Mouse (Mus musculus) cerebellum, adult 11-12 months (tissue): Measurements from ENCODE around the gene Ppp2r5e.
"Not testable (repeated sequence)": the region's sequence is repeated elsewhere in the genome, so short reads cannot be mapped to it uniquely, and the experiment has no call there.

Experiments used
- DNase-seq: peaks from one replicate; pipeline ENCODE4 v3.0.0; 2022

Ppp2r5e gene

DNA sequence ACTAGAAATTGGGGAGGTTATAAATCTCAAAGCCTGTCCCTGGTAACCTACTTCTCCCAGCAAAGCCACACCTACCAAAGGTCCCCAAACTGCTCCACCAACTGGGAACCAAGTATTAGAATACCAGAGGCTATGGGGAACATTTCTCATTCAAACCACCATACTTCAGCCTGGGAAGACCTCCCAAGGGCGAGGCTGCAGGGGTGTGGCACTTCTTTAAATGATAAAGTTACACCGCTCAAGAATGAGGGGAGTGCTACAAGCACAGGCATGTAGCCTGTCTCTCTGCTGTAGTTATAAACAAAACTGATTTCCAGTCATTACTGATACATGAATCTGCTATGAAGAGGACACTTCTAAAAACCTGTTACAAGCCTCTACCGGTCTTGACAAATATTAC lies 113.3 kb downstream of the Ppp2r5e start:
- no peak for DNase-seq

- no peak for DNase-seq
These were observed 114.0 kb downstream of the Ppp2r5e start for GRCm38 (mm10) chr12:75482015-75482414.

- DNase-seq, result no peak
These were observed 116.0 kb downstream of the Ppp2r5e start for GRCm38 (mm10) chr12:75480031-75480430.

DNA sequence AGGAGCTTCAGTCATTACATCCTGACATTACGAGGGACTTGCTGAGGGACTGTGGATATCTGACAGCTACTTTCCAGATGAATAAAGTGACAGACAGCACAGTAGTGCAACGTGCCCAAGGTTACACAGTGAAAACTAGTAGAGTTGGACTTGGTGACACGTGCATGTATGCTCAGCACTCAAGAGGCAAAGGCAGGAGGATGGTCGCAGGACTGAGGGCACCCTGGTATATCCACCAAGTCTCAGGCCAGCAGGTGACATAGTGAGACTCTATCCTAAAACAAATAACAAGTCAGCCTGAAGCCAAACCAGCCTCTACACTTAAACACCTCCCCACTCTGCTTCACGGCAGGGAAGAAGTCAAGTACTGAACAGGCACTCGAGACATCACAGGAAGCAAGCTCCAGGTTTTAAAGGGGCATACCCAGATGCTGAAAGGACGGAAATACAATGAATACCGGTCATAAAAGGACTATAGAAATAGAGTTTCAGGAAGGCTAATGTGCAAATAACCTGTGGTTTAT lies 116.6 kb downstream of the Ppp2r5e start:
- DNase-seq, result no peak

DNA sequence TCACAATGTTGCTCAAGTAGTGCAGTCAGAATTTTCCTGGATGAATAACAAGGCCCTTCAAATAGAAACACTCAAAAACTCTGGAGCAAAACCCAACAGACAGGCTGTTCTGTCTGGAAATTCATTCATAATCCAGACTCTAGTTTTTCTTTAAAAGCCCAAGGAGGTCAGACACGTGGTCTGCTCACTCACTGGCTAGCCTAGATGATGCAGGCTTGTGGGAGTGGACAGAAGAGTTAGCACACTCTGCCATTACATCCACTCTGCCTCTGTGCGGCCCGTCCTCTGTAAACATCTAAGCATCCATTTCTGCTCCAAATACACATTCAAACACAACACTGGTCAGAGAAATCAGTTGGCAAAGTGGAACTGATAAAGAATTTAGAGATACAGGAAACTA lies 117.4 kb downstream of the Ppp2r5e start:
- DNase-seq, result no peak

- DNase-seq, result no peak
These were observed 117.9 kb downstream of the Ppp2r5e start for GRCm38 (mm10) chr12:75478117-75478516.

- no peak for DNase-seq
These were observed 123.0 kb downstream of the Ppp2r5e start for GRCm38 (mm10) chr12:75473021-75473420.

DNA sequence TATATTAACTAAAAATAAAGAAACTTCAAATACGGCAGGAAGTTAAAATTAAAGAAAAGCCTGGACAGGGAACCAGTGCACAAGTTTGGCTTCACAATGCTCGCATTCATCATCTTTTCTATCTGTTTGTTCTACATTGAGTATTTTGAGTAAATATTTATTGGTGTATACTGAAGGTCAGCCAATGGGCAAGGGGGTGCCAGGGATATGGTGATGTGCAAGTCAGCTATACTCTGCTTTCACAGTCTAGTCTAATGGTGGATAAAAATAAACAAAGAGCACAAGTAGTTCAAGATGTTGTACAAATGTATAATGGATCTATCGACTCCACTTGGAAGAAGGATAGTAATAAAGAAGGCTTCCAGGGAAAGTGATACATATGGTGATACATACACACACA lies 123.9 kb downstream of the Ppp2r5e start:
- DNase-seq, result no peak

DNA sequence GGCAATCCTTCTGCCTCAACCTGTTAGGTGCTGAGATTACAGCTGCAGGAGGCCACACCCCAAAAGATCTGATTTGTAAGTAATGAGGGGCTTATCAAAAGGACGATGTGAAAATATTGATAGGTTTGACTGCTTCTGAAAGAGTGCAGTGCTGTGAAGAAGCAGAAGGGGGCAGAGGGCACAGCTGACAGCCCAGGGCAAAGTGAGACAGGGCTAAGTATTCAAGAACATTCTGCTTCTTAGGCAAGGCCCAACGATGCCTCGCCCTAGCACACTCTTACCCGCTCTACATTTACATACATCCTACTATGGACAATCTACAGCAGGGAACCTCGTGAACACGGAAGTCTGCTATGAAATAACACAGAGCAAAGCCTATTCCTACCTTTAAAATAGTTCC lies 128.2 kb downstream of the Ppp2r5e start:
- DNase-seq, result no peak

- no peak for DNase-seq
These were observed 128.9 kb downstream of the Ppp2r5e start for GRCm38 (mm10) chr12:75467127-75467526.

- no peak for DNase-seq
These were observed 129.8 kb downstream of the Ppp2r5e start for GRCm38 (mm10) chr12:75466206-75466605.

- peak; percentile 41 for DNase-seq
These were observed 131.9 kb downstream of the Ppp2r5e start for GRCm38 (mm10) chr12:75464016-75464769.

DNA sequence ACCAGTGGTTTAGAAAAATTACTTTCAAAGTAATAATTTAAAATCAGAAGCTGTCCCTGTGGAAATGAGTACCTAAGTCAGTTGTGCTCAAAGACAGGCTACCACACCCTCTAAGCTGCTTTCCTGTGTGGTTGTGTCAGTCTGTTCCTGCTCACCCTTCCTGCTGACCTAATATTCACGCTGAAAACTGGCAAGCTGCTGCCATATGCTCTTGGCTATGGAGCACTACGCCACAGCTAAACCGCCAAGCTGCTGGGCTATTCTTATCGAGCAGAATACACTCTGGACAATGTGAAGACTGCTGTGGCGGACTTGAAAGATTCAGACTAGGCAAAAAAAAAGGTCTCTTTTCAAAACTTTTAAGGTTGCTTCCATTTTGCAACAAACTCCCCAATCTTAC lies 135.5 kb downstream of the Ppp2r5e start:
- DNase-seq, result peak; percentile 80

GRCm38 (mm10) chr12:75459656-75460055 lies 136.4 kb downstream of the Ppp2r5e start:
- no peak for DNase-seq

DNA sequence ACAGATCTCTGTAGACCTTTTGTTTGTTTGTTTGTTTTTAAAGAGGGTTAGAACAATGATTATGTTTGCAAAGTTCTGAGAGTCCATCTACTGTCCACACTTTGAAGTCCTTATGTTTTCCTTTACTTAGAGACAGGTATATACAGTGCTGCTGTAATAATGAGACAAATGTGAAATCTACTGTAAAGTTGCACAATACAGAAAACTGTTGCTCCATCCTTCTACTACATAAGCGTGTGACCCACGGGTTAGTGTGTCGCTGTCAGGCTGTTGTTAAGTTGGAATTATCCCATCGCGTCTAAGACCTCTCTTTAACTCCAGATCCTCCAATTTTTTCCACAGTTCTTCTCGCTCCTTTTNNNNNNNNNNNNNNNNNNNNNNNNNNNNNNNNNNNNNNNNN lies 142.6 kb downstream of the Ppp2r5e start:
- no peak for DNase-seq

DNA sequence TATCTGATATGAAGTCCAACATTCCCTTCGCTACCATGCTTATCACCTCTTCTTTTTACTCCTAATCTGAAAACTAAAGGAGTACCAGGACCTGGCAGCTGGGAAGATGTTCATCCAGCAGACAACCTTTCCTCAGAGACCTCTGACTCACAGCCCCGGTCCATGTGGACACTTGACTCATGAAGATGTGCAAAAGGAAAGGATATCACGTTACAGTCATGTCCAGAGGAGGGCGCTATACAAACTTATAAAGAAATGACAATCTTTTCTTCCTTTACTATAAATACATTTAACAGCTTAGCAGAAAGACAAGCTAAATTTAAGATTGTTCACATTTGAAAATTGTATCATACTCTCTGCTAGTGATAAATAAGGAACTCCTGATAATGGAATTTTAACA lies 143.0 kb downstream of the Ppp2r5e start:
- DNase-seq, result no peak

GRCm38 (mm10) chr12:75450592-75450991 lies 145.5 kb downstream of the Ppp2r5e start:
- DNase-seq, result no peak

- no peak for DNase-seq
These were observed 146.0 kb downstream of the Ppp2r5e start for GRCm38 (mm10) chr12:75450011-75450410.

- DNase-seq, result no peak
These were observed 146.5 kb downstream of the Ppp2r5e start for GRCm38 (mm10) chr12:75449475-75449966.

GRCm38 (mm10) chr12:75448921-75449320 lies 147.1 kb downstream of the Ppp2r5e start:
- DNase-seq, result no peak

DNA sequence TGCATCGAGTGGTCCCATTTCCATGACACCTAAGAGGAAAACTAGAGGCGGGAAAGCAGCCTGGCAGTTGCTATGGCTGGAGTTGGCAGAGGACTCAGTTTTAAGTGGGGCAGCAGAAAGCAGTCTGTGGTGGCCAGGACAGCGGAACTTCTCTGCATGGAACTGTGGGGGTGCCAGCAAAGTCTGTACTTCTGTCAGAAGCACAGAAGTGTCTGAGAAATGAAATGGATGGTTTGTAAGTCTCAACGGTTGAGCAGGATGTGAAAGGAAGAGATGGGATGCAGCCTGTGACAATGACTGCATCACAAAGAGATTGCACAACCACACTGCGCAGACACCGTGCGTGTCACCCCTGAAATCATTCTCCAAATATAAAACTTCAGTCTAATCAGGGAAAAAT lies 149.8 kb downstream of the Ppp2r5e start:
- no peak for DNase-seq

DNA sequence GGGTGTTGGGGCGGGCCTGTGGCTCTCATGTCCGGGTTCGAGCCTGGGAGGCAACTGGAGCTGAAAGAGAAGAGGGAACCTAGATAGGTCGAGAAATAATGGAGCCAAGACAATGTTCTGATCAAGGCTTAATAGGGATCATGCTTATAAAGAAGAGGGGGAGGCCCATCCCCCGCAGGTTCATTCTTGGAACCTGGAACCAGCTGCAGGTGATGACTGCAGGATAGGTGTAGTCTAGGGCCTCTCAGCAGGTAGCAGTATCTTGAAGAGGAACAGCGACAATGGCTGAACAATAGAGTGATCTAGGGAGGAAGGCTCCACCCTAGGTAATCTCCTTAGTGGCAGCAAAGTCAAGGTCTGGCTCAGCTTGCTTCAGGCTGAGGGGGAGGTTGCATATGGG lies 163.6 kb downstream of the Ppp2r5e start:
- not testable (repeated sequence) for DNase-seq

- no peak for DNase-seq
These were observed 166.2 kb downstream of the Ppp2r5e start for GRCm38 (mm10) chr12:75429685-75430396.

GRCm38 (mm10) chr12:75428719-75429118 lies 167.3 kb downstream of the Ppp2r5e start:
- DNase-seq, result no peak
